Mouse (Mus musculus): ENCODE measurements at regions not wholly inside any gene's neighbourhood (a gene's known extent, or its start where the extent isn't known, plus 50 kb on each side); places are given as distances from the start of the nearest gene placed in this dataset.
A peak's percentile ranks its signal among the peaks of the same experiment; 100 is the strongest.

GRCm38 (mm10) chr13:97617511-97618189 is 142.8 kb downstream of the Gm10260 start:
- 83% methylated on average over 13 of the region's 13 CpGs for WGBS
- DNase-seq = no peak
- H3K27ac ChIP-seq (replicated peaks; ENCODE audit: low read depth, low read length) = no peak overlapping the region
- no peaks in the 10 kb centered on the region for H3K27me3 ChIP-seq (ENCODE audit: control insufficient read depth, insufficient read depth, low read length)
- ATAC-seq (ENCODE audit: low FRiP score, low TSS enrichment) = no peak
- no peaks in the 10 kb centered on the region for H3K9me3 ChIP-seq (ENCODE audit: control insufficient read depth, low read length)
- no peak overlapping the region for H3K4me3 ChIP-seq (replicated peaks; ENCODE audit: low read depth, low read length)
- H3K4me2 ChIP-seq (ENCODE audit: low read length) = no peak overlapping the region
- H3K4me1 ChIP-seq (ENCODE audit: control insufficient read depth, insufficient read depth, low read length) = no peaks in the 10 kb centered on the region
- H3K9ac ChIP-seq (replicated peaks; ENCODE audit: low read length) = no peak overlapping the region
- no peaks in the 10 kb centered on the region for H3K36me3 ChIP-seq (ENCODE audit: control insufficient read depth, insufficient read depth, low read length)

DNA sequence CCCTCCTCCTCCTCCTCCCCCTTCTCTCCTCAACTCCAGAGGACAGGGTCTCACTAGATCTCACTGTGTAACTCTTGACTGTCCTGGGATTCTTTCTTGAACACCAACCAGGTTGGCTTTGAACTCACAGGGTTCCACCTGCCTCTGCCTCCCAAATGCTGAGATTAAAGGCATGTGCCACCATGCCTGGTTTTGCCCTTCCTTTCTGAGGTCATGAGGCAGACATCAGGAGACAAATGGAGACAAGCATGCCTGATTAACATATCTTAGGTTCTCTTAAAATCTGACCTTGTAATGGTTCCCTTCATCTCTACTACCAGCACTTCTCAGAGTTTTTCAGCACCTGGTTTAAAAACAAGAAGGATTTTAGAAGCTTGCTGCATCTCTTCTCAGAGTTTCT is 143.5 kb downstream of the Gm10260 start:
- Histone ChIP-seq H3K9ac (replicated peaks; ENCODE audit: low read length) (no peak overlapping the region), H3K27ac (replicated peaks; ENCODE audit: low read depth, low read length) (no peak overlapping the region), H3K36me3 (ENCODE audit: control insufficient read depth, insufficient read depth, low read length) (no peaks in the 10 kb centered on the region), H3K4me1 (ENCODE audit: control insufficient read depth, insufficient read depth, low read length) (no peaks in the 10 kb centered on the region), H3K4me3 (replicated peaks; ENCODE audit: low read depth, low read length) (no peak overlapping the region), H3K4me2 (ENCODE audit: low read length) (no peak overlapping the region), H3K27me3 (ENCODE audit: control insufficient read depth, insufficient read depth, low read length) (no peaks in the 10 kb centered on the region), H3K9me3 (ENCODE audit: control insufficient read depth, low read length) (no peaks in the 10 kb centered on the region)
- no peak for DNase-seq
- no peak for ATAC-seq (ENCODE audit: low FRiP score, low TSS enrichment)

GRCm38 (mm10) chr13:97607221-97607723 is 153.2 kb downstream of the Gm10260 start:
- 32% methylated on average over 11 of the region's 11 CpGs for WGBS
- Histone ChIP-seq H3K4me2 (ENCODE audit: low read length) (no peak overlapping the region), H3K9me3 (ENCODE audit: control insufficient read depth, low read length) (no peaks in the 10 kb centered on the region), H3K4me1 (ENCODE audit: control insufficient read depth, insufficient read depth, low read length) (peaks cover 8% of the 10 kb centered on the region; the same call in 1 of the 2 replicates), H3K36me3 (ENCODE audit: control insufficient read depth, insufficient read depth, low read length) (no peaks in the 10 kb centered on the region), H3K9ac (replicated peaks; ENCODE audit: low read length) (no peak overlapping the region; the same call in 1 of the 2 replicates), H3K4me3 (replicated peaks; ENCODE audit: low read depth, low read length) (no peak overlapping the region), H3K27me3 (ENCODE audit: control insufficient read depth, insufficient read depth, low read length) (no peaks in the 10 kb centered on the region), H3K27ac (replicated peaks; ENCODE audit: low read depth, low read length) (0 out of 2 replicates have a peak overlapping the region, but pooled peaks have one; percentile 4)
- peak; percentile 53 for DNase-seq
- ATAC-seq (ENCODE audit: low FRiP score, low TSS enrichment) = no peak

- 88% methylated on average over 3 of the region's 3 CpGs for WGBS
- DNase-seq = no peak
Observed at GRCm38 (mm10) chr13:97604451-97604850, 156.0 kb downstream of the Gm10260 start.

GRCm38 (mm10) chr13:97601135-97601730 is 159.2 kb downstream of the Gm10260 start:
- Histone ChIP-seq H3K9ac (replicated peaks; ENCODE audit: low read length) (no peak overlapping the region), H3K4me2 (ENCODE audit: low read length) (no peak overlapping the region), H3K4me1 (ENCODE audit: control insufficient read depth, insufficient read depth, low read length) (peaks cover 3% of the 10 kb centered on the region; the same call in 1 of the 2 replicates), H3K4me3 (replicated peaks; ENCODE audit: low read depth, low read length) (no peak overlapping the region), H3K27ac (replicated peaks; ENCODE audit: low read depth, low read length) (no peak overlapping the region), H3K27me3 (ENCODE audit: control insufficient read depth, insufficient read depth, low read length) (no peaks in the 10 kb centered on the region), H3K36me3 (ENCODE audit: control insufficient read depth, insufficient read depth, low read length) (no peaks in the 10 kb centered on the region), H3K9me3 (ENCODE audit: control insufficient read depth, low read length) (no peaks in the 10 kb centered on the region)
- ATAC-seq (ENCODE audit: low FRiP score, low TSS enrichment) (no peak), DNase-seq (no peak)
- WGBS = 77% methylated on average over 7 of the region's 7 CpGs

More at GRCm38 (mm10) chr13:97604451-97604850, 156.0 kb downstream of the Gm10260 start:
- Histone ChIP-seq H3K9me3 (ENCODE audit: control insufficient read depth, low read length) (no peaks in the 10 kb centered on the region), H3K4me2 (ENCODE audit: low read length) (no peak overlapping the region), H3K36me3 (ENCODE audit: control insufficient read depth, insufficient read depth, low read length) (no peaks in the 10 kb centered on the region), H3K9ac (replicated peaks; ENCODE audit: low read length) (no peak overlapping the region), H3K4me3 (replicated peaks; ENCODE audit: low read depth, low read length) (no peak overlapping the region), H3K4me1 (ENCODE audit: control insufficient read depth, insufficient read depth, low read length) (peaks cover 8% of the 10 kb centered on the region; the same call in 1 of the 2 replicates), H3K27me3 (ENCODE audit: control insufficient read depth, insufficient read depth, low read length) (no peaks in the 10 kb centered on the region), H3K27ac (replicated peaks; ENCODE audit: low read depth, low read length) (no peak overlapping the region)
- ATAC-seq (ENCODE audit: low FRiP score, low TSS enrichment) = no peak

GRCm38 (mm10) chr13:97600136-97600535 is 160.3 kb downstream of the Gm10260 start:
- ATAC-seq (ENCODE audit: low FRiP score, low TSS enrichment) = no peak
- no peak overlapping the region for H3K9ac ChIP-seq (replicated peaks; ENCODE audit: low read length)
- no peak for DNase-seq
- H3K4me3 ChIP-seq (replicated peaks; ENCODE audit: low read depth, low read length) = no peak overlapping the region
- no peak overlapping the region for H3K4me2 ChIP-seq (ENCODE audit: low read length)
- H3K27me3 ChIP-seq (ENCODE audit: control insufficient read depth, insufficient read depth, low read length) = no peaks in the 10 kb centered on the region
- 67% methylated on average over 7 of the region's 7 CpGs for WGBS
- no peaks in the 10 kb centered on the region for H3K36me3 ChIP-seq (ENCODE audit: control insufficient read depth, insufficient read depth, low read length)
- no peak overlapping the region for H3K27ac ChIP-seq (replicated peaks; ENCODE audit: low read depth, low read length)
- peaks cover 3% of the 10 kb centered on the region; the same call in 1 of the 2 replicates for H3K4me1 ChIP-seq (ENCODE audit: control insufficient read depth, insufficient read depth, low read length)
- no peaks in the 10 kb centered on the region for H3K9me3 ChIP-seq (ENCODE audit: control insufficient read depth, low read length)

DNA sequence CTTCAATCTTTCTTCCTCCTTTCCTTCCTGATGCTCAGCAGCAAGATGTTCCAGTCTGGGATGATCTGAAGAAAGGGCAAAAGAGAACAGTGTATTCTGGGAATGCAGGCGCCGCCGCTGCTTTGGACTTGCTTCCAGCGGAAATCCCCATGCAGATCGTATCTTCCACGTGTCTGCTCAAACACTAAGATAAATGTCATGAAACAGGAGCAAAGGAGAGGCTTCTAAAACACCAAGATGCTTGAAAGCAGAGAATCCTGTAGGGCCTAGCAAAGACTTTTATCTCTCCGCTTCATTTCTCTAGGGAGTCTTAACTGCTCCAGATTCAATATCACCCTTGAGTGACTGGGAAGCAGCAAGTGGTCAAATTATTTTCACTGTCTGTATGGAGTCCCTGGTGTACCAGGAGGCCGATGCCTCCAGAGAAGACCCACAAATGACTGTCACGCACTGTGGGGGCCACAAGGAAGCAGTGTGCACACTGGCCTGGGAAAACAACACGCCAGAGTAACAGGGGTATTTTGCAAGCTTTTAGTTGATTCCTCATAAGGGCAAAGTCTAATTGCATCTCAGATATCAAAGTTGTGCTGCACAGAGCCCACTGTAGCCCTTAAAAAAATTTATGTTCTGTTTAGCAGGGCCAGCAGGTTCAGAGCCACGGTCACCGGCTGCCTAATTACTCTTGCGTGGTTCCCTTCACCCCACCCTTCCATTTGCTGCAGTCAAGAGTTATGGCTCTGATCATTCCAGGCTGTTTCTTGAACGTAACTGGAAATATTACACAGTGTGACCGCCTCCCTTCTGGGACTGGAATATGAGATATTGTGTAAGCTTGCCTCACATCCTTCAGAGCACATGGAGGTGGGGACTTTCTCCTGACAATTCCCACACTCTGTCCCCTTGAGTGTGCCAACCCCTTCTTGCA is 161.7 kb downstream of the Gm10260 start:
- ATAC-seq (ENCODE audit: low FRiP score, low TSS enrichment) (no peak), DNase-seq (peak; percentile 13)
- Histone ChIP-seq H3K9me3 (ENCODE audit: control insufficient read depth, low read length) (no peaks in the 10 kb centered on the region), H3K27ac (replicated peaks; ENCODE audit: low read depth, low read length) (no peak overlapping the region), H3K4me3 (replicated peaks; ENCODE audit: low read depth, low read length) (no peak overlapping the region), H3K4me2 (ENCODE audit: low read length) (no peak overlapping the region), H3K4me1 (ENCODE audit: control insufficient read depth, insufficient read depth, low read length) (peaks cover 3% of the 10 kb centered on the region; the same call in 1 of the 2 replicates), H3K27me3 (ENCODE audit: control insufficient read depth, insufficient read depth, low read length) (no peaks in the 10 kb centered on the region), H3K9ac (replicated peaks; ENCODE audit: low read length) (no peak overlapping the region), H3K36me3 (ENCODE audit: control insufficient read depth, insufficient read depth, low read length) (no peaks in the 10 kb centered on the region)
- WGBS = 87% methylated on average over 15 of the region's 15 CpGs

- 92% methylated on average over 4 of the region's 4 CpGs for WGBS
- Histone ChIP-seq H3K27me3 (ENCODE audit: control insufficient read depth, insufficient read depth, low read length) (no peaks in the 10 kb centered on the region), H3K4me3 (replicated peaks; ENCODE audit: low read depth, low read length) (no peak overlapping the region), H3K4me2 (ENCODE audit: low read length) (no peak overlapping the region), H3K9me3 (ENCODE audit: control insufficient read depth, low read length) (no peaks in the 10 kb centered on the region), H3K36me3 (ENCODE audit: control insufficient read depth, insufficient read depth, low read length) (no peaks in the 10 kb centered on the region), H3K4me1 (ENCODE audit: control insufficient read depth, insufficient read depth, low read length) (no peaks in the 10 kb centered on the region), H3K27ac (replicated peaks; ENCODE audit: low read depth, low read length) (no peak overlapping the region), H3K9ac (replicated peaks; ENCODE audit: low read length) (no peak overlapping the region)
- DNase-seq (no peak), ATAC-seq (ENCODE audit: low FRiP score, low TSS enrichment) (no peak)
Observed at GRCm38 (mm10) chr13:97594851-97595250, 165.6 kb downstream of the Gm10260 start.

All from midbrain, embryonic 14.5 days (tissue).